Mouse (Mus musculus) lung, postnatal 14 days (tissue): Measurements from ENCODE around the gene Hoxd3.

Experiments used
- DNase-seq: peaks from one replicate; pipeline ENCODE4 v3.0.0; 2021

Gene Hoxd3

DNA sequence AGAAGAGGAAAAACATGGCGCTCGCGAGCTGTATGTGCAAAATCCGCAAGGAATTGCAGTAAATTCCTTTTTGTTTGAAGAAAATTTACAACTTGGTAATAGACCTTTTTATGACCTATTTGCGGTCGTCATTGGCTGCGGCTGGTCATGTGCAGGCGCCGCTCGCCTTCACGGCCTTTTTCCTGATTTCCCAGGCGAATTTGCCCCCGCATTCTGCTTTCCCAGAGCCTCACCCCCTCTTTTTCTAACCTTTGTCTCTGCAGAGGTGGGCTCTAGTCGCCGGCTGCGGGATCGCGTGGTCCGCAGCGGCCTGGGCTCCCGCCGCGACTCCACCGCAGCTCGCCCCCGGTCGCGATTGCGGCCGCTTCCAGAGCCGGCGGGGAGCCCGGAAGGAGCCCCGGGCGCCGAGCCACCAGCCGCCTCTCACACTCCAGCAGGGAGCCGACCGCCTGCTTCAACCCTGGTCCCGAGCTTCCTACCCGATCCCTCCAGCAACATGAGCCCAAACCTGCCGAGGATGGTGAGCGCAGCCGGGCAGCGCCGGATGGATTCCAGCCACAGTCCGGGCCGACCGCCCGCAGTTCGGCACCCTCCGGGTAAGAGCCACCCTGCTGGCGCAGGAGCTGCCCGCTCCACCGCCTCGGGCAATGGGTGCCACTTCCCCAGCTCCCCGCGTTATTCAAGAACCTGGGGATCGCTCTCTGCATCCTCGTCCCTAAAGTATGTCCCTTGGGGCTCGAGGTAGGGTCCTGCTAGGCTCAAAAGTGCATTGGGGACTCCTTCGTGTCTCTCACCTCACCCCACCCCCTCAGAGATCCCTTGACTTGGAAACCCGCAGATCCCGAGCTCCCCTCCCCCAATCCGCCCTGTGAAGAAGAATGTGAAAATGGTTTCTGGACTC, at the start of gene Hoxd3, which contains the start of gene Hoxd4:
Hoxd3 (plus strand) TSS at position 207 of the 901 bp plus-strand sequence.
Hoxd4 (plus strand) TSS at position 209 of the 901 bp plus-strand sequence.
- DNase-seq: no peak

GRCm38 (mm10) chr2:74663291-74663925, 48.3 kb upstream of the Hoxd3 start:
- DNase-seq: peak; percentile 64

DNA sequence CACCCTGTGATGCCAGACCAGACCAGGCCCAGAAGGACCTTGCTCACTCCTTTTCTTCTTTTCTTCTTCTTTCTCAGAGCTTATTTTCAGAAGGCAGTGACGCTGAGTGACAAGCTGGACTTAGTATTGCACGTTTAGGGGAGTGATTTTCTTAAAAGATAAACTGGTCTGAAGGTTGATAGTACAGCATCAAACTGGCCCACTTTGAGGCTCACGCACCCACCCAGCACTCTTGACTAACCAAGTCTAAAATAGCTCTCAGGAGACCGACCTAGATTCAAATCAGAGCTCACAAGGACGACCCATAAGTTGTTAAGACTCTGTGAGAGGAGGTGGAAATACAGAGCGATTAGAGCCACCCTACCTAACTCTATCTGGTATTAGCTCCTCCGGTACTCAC, 45.3 kb upstream of the Hoxd3 start:
- DNase-seq: no peak

- DNase-seq: no peak
These were observed 44.4 kb upstream of the Hoxd3 start for GRCm38 (mm10) chr2:74667191-74667841.

- DNase-seq: no peak
These were observed 43.8 kb upstream of the Hoxd3 start, which contains the start of gene Hoxd13 for GRCm38 (mm10) chr2:74667842-74668357. Hoxd13 (plus strand) TSS chr2:74668310.

GRCm38 (mm10) chr2:74668370-74669229, 43.1 kb upstream of the Hoxd3 start:
- DNase-seq: no peak

DNA sequence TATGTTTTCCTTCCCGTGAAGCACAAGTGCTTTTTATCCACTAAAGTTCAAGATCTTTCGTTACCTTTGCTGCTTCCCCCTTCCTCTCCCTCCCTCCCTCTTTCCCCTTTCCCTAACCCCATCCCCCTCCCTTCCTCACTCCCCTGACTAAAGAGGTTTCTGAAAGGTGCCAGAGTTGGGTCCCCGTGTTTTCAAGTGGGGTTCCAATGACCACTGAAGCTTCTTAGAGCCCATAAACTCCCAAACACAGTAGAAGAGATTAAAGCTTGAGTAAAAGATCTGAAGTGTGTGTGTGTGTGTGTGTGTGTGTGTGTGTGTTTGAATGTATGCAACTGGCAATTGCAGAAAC, 42.5 kb upstream of the Hoxd3 start:
- DNase-seq: no peak

GRCm38 (mm10) chr2:74669650-74670235, 42.0 kb upstream of the Hoxd3 start:
- DNase-seq: no peak

GRCm38 (mm10) chr2:74670632-74671188, 41.0 kb upstream of the Hoxd3 start:
- no peak for DNase-seq

- DNase-seq: no peak
These were observed 39.9 kb upstream of the Hoxd3 start for GRCm38 (mm10) chr2:74671847-74672246.

DNA sequence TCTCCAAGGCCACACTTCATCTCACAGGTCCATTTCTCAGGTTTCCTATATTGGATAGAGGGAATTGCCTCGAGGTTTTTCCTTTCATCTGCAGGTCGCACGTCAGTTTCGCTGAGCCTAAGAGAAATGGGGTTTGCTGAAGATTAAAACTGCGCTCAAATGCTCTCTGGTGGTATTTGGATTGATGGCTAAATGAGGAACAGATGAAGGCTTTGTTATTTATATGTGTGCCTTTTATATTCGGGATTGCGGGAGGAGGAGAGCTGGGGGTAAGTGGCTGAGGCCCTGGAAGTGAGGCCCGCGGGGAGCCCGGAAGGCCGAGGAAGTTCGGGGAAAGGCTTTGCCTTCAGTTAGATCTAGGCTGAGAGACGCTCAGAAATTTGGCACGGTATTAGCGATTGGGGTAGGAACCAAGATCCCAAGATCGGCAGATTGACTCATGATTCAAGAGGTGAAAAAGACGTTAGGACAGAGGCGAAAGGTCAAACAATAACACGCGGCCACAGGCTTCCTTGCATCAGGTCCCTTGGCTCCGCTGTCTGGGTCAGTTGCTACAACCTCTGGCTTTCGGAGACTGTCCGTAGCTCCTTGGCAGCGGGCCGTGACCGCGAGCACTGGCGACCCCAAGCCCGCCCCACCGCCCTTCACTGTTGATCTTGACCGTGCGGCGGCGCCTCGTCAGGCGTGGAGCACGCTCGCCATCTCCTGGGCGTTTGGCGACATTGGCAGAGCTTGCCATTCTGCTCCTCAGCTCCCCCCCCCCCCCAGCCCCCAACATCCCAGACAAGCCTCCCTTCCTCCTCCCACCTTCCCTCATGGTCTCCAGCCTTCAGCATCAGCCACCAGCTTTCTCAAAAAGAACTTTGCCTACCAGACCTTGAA, 39.0 kb upstream of the Hoxd3 start:
- DNase-seq: peak; percentile 59

GRCm38 (mm10) chr2:74673835-74674425, 37.8 kb upstream of the Hoxd3 start:
- no peak for DNase-seq

DNA sequence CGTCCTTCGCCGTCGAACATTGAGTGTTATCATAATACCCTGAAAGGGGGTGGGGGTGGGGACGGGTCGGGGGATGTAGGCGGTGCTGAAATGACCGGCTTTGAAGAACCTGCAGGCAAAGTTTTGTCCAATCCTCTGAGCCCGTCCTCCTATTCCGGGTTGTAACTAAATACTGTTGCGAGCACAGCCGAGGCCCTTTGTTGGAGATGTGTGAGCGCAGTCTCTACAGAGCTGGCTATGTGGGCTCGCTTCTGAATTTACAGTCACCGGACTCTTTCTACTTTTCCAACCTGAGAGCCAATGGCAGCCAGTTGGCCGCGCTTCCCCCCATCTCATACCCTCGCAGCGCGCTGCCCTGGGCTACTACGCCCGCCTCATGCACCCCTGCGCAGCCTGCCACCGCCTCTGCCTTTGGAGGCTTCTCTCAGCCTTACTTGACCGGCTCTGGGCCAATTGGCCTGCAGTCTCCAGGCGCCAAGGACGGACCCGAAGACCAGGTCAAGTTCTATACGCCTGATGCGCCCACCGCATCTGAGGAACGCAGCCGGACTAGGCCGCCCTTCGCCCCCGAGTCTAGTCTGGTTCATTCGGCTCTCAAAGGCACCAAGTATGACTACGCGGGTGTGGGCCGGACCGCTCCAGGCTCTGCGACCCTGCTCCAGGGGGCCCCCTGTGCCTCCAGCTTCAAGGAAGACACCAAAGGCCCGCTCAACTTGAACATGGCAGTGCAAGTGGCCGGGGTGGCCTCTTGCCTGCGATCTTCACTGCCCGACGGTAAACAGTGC, 36.7 kb upstream of the Hoxd3 start, which contains the start of gene Hoxd12:
Hoxd12 (plus strand) TSS at position 133 of the 785 bp plus-strand sequence.
- DNase-seq: no peak

DNA sequence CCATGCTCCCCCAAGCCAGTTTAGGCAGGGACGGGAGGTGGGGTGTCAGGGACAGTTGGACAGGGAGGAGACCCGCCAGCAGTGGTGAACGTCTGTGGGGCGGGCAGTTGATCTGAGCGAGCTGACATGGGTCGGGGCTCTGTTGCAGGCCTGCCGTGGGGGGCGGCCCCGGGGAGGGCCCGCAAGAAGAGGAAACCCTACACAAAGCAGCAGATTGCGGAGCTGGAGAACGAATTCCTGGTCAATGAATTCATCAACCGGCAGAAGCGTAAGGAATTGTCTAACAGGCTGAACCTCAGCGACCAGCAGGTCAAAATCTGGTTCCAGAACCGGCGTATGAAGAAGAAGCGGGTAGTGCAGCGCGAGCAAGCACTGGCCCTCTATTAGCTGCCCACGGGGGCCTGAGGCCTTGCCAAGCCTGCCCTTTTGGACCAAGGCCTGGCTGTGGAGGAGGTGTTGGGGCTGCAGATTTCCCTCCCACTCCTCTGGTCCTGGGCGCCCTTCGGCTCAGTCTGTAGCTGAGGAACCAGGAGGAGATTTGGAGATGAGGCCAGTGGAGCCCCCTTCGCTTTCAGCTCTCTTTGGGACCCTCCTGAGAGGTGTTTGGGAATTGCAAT, 36.0 kb upstream of the Hoxd3 start:
- no peak for DNase-seq

- DNase-seq: no peak
These were observed 35.2 kb upstream of the Hoxd3 start for GRCm38 (mm10) chr2:74676376-74677052.

DNA sequence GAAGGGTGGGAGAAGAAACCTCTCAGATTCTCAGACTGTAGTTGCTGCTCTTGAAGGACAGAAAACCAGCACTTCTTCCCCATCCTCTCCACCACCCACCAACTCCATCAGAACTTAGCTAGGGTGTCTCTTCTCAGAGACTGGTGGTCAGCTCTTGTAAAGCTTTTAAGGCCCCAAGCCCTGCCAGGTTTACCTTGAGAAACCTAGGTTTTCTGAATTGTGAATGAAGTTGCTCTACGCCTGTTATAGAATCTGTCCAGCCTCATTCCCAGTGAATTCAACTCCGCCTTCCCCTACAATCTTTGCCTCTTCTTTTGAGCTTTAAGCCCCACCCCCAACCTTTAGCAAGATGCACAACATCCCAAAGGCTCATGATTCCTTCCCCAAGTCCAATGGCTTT, 34.6 kb upstream of the Hoxd3 start:
- no peak for DNase-seq

- no peak for DNase-seq
These were observed 32.7 kb upstream of the Hoxd3 start, which contains the start of gene Hoxd11 for GRCm38 (mm10) chr2:74678891-74679595. Hoxd11 (plus strand) TSS chr2:74679557.
